Mouse (Mus musculus): ENCODE data around the gene Myo6. TPM values are rescaled to one million over a fixed set of nuclear protein-coding genes. Genes with fewer than 3 reads are reported as not detected.
A peak's percentile ranks its signal among the peaks of the same experiment; 100 is the strongest.

Gene Myo6
- polyA plus RNA-seq, 1 experiment from 2014 or later, result 60.8 TPM

- 0 out of 2 replicates have a peak, but pooled peaks cover 5% of the 10 kb centered on the region for H3K4me1 ChIP-seq (ENCODE audit: control insufficient read depth, insufficient read depth, low read length)
- no peak overlapping the region for H3K4me3 ChIP-seq (ENCODE audit: low read length)
- no peaks in the 10 kb centered on the region for H3K9me3 ChIP-seq (ENCODE audit: control insufficient read depth, low read length)
- H3K27me3 ChIP-seq (ENCODE audit: control insufficient read depth, insufficient read depth, low read length), result no peaks in the 10 kb centered on the region
- 82% methylated on average over 4 of the region's 4 CpGs for WGBS
- H3K9ac ChIP-seq (ENCODE audit: low read depth, low read length), result no peak overlapping the region
- ATAC-seq (ENCODE audit: low FRiP score, low TSS enrichment), result no peak
- H3K4me2 ChIP-seq (replicated peaks; ENCODE audit: low read depth, low read length), result no peak overlapping the region
- no peak overlapping the region for H3K27ac ChIP-seq (ENCODE audit: low read depth, low read length)
- no peaks in the 10 kb centered on the region for H3K36me3 ChIP-seq (ENCODE audit: control insufficient read depth, insufficient read depth, low read length)
Observed at GRCm38 (mm10) chr9:80163126-80163723, 1.6 kb upstream of the Myo6 start.

- no peaks in the 10 kb centered on the region for H3K36me3 ChIP-seq (ENCODE audit: control insufficient read depth, insufficient read depth, low read length)
- no peaks in the 10 kb centered on the region for H3K27me3 ChIP-seq (ENCODE audit: control insufficient read depth, insufficient read depth, low read length)
- peak overlapping the region; percentile 61 for H3K4me2 ChIP-seq (replicated peaks; ENCODE audit: low read depth, low read length)
- H3K4me3 ChIP-seq (ENCODE audit: low read length), result peak overlapping the region; percentile 78
- no peaks in the 10 kb centered on the region for H3K9me3 ChIP-seq (ENCODE audit: control insufficient read depth, low read length)
- 0 out of 2 replicates have a peak, but pooled peaks cover 5% of the 10 kb centered on the region for H3K4me1 ChIP-seq (ENCODE audit: control insufficient read depth, insufficient read depth, low read length)
- peak; percentile 2 for ATAC-seq (ENCODE audit: low FRiP score, low TSS enrichment)
- 3% methylated on average over 13 of the region's 13 CpGs for WGBS
- H3K27ac ChIP-seq (ENCODE audit: low read depth, low read length), result 0 out of 2 replicates have a peak overlapping the region, but pooled peaks have one; percentile 56
- peak overlapping the region; percentile 28; the same call in 1 of the 2 replicates for H3K9ac ChIP-seq (ENCODE audit: low read depth, low read length)
Observed at GRCm38 (mm10) chr9:80164191-80164590, 640 bp upstream of the Myo6 start.

- Histone ChIP-seq H3K36me3 (ENCODE audit: control insufficient read depth, insufficient read depth, low read length) (no peaks in the 10 kb centered on the region), H3K27ac (ENCODE audit: low read depth, low read length) (peak overlapping the region; percentile 19; the same call in 1 of the 2 replicates), H3K9ac (ENCODE audit: low read depth, low read length) (peak overlapping the region; percentile 76; the same call in 1 of the 2 replicates), H3K9me3 (ENCODE audit: control insufficient read depth, low read length) (no peaks in the 10 kb centered on the region), H3K27me3 (ENCODE audit: control insufficient read depth, insufficient read depth, low read length) (no peaks in the 10 kb centered on the region), H3K4me1 (ENCODE audit: control insufficient read depth, insufficient read depth, low read length) (0 out of 2 replicates have a peak, but pooled peaks cover 5% of the 10 kb centered on the region), H3K4me3 (ENCODE audit: low read length) (peak overlapping the region; percentile 78), H3K4me2 (replicated peaks; ENCODE audit: low read depth, low read length) (peak overlapping the region; percentile 61)
- 22% methylated on average over 9 of the region's 9 CpGs for WGBS
- no peak for ATAC-seq (ENCODE audit: low FRiP score, low TSS enrichment)
Observed at GRCm38 (mm10) chr9:80165690-80166089, 859 bp downstream of the Myo6 start.

- WGBS, result 51% methylated on average over 6 of the region's 6 CpGs
- Histone ChIP-seq H3K9ac (ENCODE audit: low read depth, low read length) (no peak overlapping the region; the same call in 1 of the 2 replicates), H3K27me3 (ENCODE audit: control insufficient read depth, insufficient read depth, low read length) (no peaks in the 10 kb centered on the region), H3K36me3 (ENCODE audit: control insufficient read depth, insufficient read depth, low read length) (no peaks in the 10 kb centered on the region), H3K27ac (ENCODE audit: low read depth, low read length) (no peak overlapping the region), H3K4me1 (ENCODE audit: control insufficient read depth, insufficient read depth, low read length) (0 out of 2 replicates have a peak, but pooled peaks cover 5% of the 10 kb centered on the region), H3K4me2 (replicated peaks; ENCODE audit: low read depth, low read length) (peak overlapping the region; percentile 61), H3K4me3 (ENCODE audit: low read length) (peak overlapping the region; percentile 78), H3K9me3 (ENCODE audit: control insufficient read depth, low read length) (no peaks in the 10 kb centered on the region)
- no peak for ATAC-seq (ENCODE audit: low FRiP score, low TSS enrichment)
Observed at GRCm38 (mm10) chr9:80166425-80166824, 1.6 kb downstream of the Myo6 start.

- peaks cover 7% of the 10 kb centered on the region; the same call in 1 of the 2 replicates for H3K4me1 ChIP-seq (ENCODE audit: control insufficient read depth, insufficient read depth, low read length)
- 62% methylated on average over 4 of the region's 4 CpGs for WGBS
- H3K9me3 ChIP-seq (ENCODE audit: control insufficient read depth, low read length), result no peaks in the 10 kb centered on the region
- no peak overlapping the region for H3K27ac ChIP-seq (ENCODE audit: low read depth, low read length)
- peak overlapping the region; percentile 78 for H3K4me3 ChIP-seq (ENCODE audit: low read length)
- H3K9ac ChIP-seq (ENCODE audit: low read depth, low read length), result no peak overlapping the region
- no peaks in the 10 kb centered on the region for H3K36me3 ChIP-seq (ENCODE audit: control insufficient read depth, insufficient read depth, low read length)
- peak overlapping the region; percentile 61 for H3K4me2 ChIP-seq (replicated peaks; ENCODE audit: low read depth, low read length)
- H3K27me3 ChIP-seq (ENCODE audit: control insufficient read depth, insufficient read depth, low read length), result no peaks in the 10 kb centered on the region
- no peak for ATAC-seq (ENCODE audit: low FRiP score, low TSS enrichment)
Observed at GRCm38 (mm10) chr9:80167089-80167488, 2.3 kb downstream of the Myo6 start.

GRCm38 (mm10) chr9:80169551-80169950, 4.7 kb downstream of the Myo6 start:
- H3K4me2 ChIP-seq (replicated peaks; ENCODE audit: low read depth, low read length), result no peak overlapping the region
- 82% methylated on average over 9 of the region's 9 CpGs for WGBS
- H3K4me1 ChIP-seq (ENCODE audit: control insufficient read depth, insufficient read depth, low read length), result peaks cover 20% of the 10 kb centered on the region
- H3K4me3 ChIP-seq (ENCODE audit: low read length), result no peak overlapping the region
- no peaks in the 10 kb centered on the region for H3K27me3 ChIP-seq (ENCODE audit: control insufficient read depth, insufficient read depth, low read length)
- no peak for ATAC-seq (ENCODE audit: low FRiP score, low TSS enrichment)
- no peaks in the 10 kb centered on the region for H3K36me3 ChIP-seq (ENCODE audit: control insufficient read depth, insufficient read depth, low read length)
- no peak overlapping the region for H3K9ac ChIP-seq (ENCODE audit: low read depth, low read length)
- H3K27ac ChIP-seq (ENCODE audit: low read depth, low read length), result no peak overlapping the region
- H3K9me3 ChIP-seq (ENCODE audit: control insufficient read depth, low read length), result no peaks in the 10 kb centered on the region

GRCm38 (mm10) chr9:80171241-80171640, 6.4 kb downstream of the Myo6 start:
- H3K4me3 ChIP-seq (ENCODE audit: low read length), result no peak overlapping the region
- no peak overlapping the region for H3K9ac ChIP-seq (ENCODE audit: low read depth, low read length)
- no peak for ATAC-seq (ENCODE audit: low FRiP score, low TSS enrichment)
- no peak overlapping the region for H3K4me2 ChIP-seq (replicated peaks; ENCODE audit: low read depth, low read length)
- no peaks in the 10 kb centered on the region for H3K36me3 ChIP-seq (ENCODE audit: control insufficient read depth, insufficient read depth, low read length)
- peaks cover 20% of the 10 kb centered on the region for H3K4me1 ChIP-seq (ENCODE audit: control insufficient read depth, insufficient read depth, low read length)
- H3K27ac ChIP-seq (ENCODE audit: low read depth, low read length), result no peak overlapping the region
- H3K27me3 ChIP-seq (ENCODE audit: control insufficient read depth, insufficient read depth, low read length), result no peaks in the 10 kb centered on the region
- H3K9me3 ChIP-seq (ENCODE audit: control insufficient read depth, low read length), result no peaks in the 10 kb centered on the region

GRCm38 (mm10) chr9:80172396-80173222, 7.8 kb downstream of the Myo6 start:
- H3K4me1 ChIP-seq (ENCODE audit: control insufficient read depth, insufficient read depth, low read length), result peaks cover 22% of the 10 kb centered on the region
- peak overlapping the region; percentile 48 for H3K27ac ChIP-seq (ENCODE audit: low read depth, low read length)
- H3K4me3 ChIP-seq (ENCODE audit: low read length), result no peak overlapping the region
- WGBS, result 43% methylated on average over 8 of the region's 8 CpGs
- H3K9me3 ChIP-seq (ENCODE audit: control insufficient read depth, low read length), result no peaks in the 10 kb centered on the region
- no peaks in the 10 kb centered on the region for H3K27me3 ChIP-seq (ENCODE audit: control insufficient read depth, insufficient read depth, low read length)
- no peak overlapping the region for H3K4me2 ChIP-seq (replicated peaks; ENCODE audit: low read depth, low read length)
- ATAC-seq (ENCODE audit: low FRiP score, low TSS enrichment), result peak; percentile 67; the same call in 1 of the 2 replicates
- no peaks in the 10 kb centered on the region for H3K36me3 ChIP-seq (ENCODE audit: control insufficient read depth, insufficient read depth, low read length)
- H3K9ac ChIP-seq (ENCODE audit: low read depth, low read length), result no peak overlapping the region

GRCm38 (mm10) chr9:80173629-80174028, 8.8 kb downstream of the Myo6 start:
- no peak overlapping the region for H3K27ac ChIP-seq (ENCODE audit: low read depth, low read length)
- H3K36me3 ChIP-seq (ENCODE audit: control insufficient read depth, insufficient read depth, low read length), result no peaks in the 10 kb centered on the region
- no peak overlapping the region for H3K4me3 ChIP-seq (ENCODE audit: low read length)
- peak; percentile 74; the same call in 1 of the 2 replicates for ATAC-seq (ENCODE audit: low FRiP score, low TSS enrichment)
- H3K9ac ChIP-seq (ENCODE audit: low read depth, low read length), result no peak overlapping the region
- H3K4me1 ChIP-seq (ENCODE audit: control insufficient read depth, insufficient read depth, low read length), result peaks cover 22% of the 10 kb centered on the region
- H3K9me3 ChIP-seq (ENCODE audit: control insufficient read depth, low read length), result no peaks in the 10 kb centered on the region
- 36% methylated on average over 9 of the region's 9 CpGs for WGBS
- H3K27me3 ChIP-seq (ENCODE audit: control insufficient read depth, insufficient read depth, low read length), result no peaks in the 10 kb centered on the region
- no peak overlapping the region for H3K4me2 ChIP-seq (replicated peaks; ENCODE audit: low read depth, low read length)
